Mouse (Mus musculus) layer of hippocampus, adult 9-11 months (tissue): ENCODE results near the gene Tmem109.

Experiments used
- DNase-seq: peaks from one replicate; pipeline ENCODE4 v3.0.0; 2022

Tmem109 gene

DNA sequence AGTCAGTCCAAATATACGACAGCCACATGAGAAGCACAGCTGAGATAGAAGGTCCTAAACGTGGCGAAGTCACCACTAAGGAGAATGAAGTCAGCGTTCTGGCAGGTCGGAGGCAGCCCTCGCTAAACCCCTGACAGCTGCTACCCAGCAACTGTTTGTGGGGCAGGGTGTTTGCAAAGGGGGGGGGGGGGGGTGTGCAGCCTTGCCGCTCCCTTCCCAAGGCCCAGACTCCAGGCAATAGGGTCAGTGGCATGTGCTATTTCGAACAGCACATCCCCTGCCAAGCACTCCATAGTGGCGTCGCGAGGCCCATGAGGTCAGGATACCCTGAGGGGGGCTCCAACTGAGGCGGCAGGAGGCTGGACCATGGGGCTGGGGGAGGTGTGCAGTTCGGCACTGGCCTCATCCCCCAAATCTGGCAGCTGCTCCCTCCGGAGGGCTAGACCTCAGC lies 801 bp downstream of the Tmem109 start:
- DNase-seq: no peak

DNA sequence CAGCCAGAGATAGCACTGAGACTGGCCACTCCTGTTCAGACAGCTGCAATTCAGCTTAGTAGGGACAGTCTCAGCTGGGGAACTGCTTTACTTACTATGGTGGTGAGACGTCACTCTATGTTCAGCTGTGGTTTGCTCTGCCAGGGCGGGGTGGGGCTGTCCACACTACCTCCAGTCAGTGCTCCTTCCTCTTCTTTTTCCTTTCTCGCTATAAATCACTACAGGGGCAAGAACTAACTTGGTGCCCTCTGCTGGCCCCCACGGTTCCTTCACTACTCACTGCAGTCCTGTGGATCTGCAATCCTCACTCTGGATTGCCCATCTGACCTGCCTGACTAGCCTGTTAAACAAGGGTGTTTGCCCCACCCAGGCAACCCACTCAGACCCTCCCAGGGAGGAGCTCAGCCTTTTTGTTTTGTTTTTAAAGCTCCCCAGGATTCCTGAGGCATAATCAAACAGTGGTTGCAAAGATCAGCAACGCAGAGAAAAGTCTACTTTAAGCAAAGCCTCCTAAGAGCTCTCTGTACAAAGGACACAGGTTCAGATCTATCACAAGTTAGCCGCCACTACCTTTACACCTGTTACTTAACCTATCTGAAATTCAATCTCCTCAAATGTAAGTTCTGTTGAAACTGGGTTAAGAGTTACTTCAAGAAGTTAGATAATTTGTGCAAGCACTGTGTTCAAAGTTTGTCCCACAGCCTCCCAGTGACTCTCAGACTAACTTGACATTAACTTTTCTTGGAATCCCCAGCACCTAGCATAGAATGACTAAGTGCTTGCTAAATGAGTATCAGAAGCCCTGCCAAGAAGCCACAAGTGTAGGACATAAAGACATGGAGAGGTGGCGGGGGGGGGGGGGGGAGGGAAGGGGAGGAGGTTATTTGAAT lies 1.5 kb downstream of the Tmem109 start:
- DNase-seq: peak; percentile 65

DNA sequence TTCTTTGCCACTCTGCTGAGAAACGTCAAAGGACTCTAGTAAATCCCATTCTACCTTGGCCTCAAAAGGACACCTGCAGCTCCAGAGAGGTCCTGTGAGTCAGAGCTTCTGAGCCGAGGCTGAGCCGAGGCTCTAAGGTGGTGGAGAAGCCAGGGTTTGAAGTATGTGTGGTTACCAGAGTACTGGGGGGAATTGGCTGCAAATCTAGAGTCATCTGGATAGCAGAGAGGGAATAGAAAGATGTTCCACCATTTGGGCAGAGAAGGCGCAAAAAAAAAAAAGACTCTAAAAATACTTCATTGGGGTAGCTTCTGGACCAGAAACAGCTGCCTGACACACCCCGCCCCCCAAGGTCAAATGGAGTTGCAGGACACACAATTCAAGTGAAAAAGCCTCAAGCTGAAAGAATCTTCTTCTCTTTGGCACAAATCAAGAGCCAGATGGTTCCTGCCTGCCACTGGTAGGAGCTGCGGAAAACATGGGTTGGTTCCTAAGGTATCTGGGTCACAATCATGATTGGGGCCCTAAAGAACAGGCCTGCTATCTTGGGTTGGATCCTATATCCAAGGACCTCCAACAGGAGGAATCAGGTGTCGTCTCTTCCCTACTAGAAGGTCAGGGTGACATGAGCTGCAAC lies 3.5 kb downstream of the Tmem109 start:
- DNase-seq: peak; percentile 45

DNA sequence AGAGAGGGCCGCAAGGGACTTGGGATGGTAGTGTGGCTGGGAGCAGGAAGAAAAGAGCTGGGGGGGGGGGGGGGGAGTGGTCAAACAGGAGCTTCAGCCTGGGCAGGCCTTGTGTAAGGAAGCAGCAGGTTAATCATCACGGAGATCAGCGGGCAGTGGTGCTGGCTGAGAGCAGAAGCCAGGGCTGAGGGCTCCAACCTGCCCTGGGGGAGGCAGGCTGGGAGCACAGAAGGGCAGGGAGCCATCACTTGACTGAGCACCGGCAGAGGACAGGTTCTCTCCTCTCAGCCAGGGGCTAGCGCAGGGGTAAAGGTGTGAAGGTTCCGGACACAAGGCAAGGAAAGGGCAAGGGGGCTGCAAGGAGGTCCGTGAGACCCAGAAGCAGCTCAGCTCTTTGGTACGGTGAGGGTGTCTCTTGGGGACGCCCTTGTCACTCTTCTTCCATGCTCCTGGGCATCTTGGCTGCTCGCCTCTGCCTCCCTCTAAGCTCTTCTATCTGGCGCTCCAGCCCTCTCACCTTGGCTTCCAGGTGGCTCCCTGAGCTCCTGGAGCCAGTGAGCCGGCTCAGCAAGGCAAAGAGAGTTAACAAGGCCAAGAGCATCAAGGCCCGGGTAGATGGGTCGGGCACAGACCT lies 10.4 kb downstream of the Tmem109 start:
- DNase-seq: no peak

DNA sequence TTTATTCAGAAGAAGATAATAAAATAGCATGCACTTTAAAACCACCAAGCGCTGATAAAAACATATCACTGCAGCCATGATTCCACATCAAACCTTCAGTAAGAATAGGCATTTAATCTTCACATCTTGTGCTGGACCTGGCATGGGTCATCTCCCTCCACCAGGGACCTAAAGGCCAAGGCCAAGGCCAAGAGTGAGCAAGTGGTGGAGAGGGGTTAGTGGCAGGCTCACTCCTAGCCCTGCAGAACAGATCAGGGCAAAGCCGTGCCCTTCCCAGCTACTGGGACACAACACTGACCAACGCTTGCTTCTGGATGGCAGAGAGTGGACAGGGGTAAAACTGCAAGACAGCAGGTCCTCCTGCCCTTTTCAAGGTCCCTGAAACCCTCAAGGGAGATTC lies 11.1 kb downstream of the Tmem109 start:
- no peak for DNase-seq

DNA sequence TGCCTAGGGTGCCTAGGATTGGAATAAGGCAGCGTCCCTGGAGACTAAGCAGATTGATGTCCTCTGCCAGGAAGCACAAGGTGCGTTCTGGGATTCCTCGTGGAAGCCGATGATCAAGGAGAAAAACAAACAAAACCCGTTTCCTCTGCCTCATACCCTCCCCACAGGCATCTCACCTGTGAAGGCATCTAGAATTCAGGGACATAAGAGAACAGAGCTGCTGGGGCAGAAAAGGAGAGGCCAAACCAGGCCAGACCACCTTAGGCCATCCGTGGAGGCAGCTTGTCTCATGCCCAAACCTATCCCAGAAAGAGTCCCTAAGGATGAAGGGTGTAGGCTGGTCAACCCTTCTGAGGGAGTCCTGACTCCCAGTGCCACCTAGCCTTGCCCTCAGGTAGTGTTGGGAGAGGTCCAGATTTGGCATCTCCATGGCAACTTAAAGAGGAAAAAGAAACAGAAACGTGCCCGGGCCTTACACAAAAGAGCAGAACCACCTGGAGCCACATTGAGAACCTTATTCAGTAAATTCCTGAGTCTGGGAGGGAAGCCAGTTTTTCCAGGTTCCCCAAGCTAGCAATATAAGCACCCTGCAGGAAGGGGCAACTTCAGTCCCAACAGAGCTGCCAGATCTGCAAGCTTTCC lies 11.8 kb downstream of the Tmem109 start, which contains the start of gene Tmem132a:
Tmem132a (minus strand) TSS at position 55 of the 642 bp plus-strand sequence.
- no peak for DNase-seq

DNA sequence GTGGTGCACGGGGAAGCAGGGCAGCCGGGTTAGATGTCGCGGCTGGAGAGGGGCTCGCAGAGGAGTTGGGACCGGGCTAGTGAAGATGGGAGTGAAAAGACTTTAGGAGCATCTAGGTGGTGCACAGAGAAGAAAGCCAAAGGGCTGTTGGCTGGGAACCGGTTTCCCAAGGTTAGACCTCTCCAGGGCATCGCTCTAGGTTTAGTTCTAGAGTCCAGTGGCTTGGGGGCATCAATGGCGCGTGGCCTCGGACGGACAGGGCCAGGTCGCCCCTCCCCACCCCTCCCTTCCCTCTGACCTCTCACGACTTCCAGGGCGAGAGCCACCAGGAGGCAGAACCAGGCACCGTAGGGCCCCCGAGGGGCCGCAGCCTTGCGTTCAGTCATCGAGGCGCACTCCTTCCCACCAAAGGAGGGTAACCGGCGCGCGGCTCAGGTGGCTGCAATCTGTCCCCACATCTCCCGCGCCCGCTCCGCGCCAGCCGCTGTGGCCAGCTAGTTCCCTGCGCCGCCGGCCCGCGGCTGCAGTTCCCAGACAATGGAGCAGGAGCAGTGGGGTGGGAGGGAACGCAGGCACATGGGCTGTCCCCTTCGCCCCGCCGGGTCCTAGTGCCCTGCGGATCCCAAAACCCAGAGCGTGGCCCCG lies 12.4 kb downstream of the Tmem109 start:
- DNase-seq: peak; percentile 86

DNA sequence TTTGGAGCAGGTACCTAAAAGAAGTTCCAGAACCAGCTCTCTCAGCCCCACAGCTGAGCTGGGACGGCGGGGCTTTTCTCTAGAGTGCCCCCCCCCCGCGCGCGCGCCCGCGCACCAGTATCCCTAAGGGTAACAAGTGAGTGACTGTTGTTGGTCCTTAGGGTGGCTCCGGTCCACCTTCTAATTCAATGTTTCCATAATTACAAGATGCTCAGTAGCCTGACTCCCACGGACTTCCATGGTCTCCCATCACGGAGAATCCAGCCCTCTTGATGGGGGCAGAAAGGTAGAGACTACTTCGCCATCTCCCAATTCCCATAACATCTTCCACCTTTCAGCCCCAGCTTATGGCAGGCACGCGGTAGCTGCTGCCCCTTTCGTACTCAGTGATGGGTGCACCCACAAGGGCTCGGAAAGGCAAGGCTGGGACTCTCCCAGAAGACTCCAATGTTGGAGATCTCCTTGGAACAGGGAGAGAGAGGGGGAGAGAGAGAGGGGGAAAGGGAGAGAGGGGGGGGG lies 13.1 kb downstream of the Tmem109 start:
- DNase-seq: no peak

DNA sequence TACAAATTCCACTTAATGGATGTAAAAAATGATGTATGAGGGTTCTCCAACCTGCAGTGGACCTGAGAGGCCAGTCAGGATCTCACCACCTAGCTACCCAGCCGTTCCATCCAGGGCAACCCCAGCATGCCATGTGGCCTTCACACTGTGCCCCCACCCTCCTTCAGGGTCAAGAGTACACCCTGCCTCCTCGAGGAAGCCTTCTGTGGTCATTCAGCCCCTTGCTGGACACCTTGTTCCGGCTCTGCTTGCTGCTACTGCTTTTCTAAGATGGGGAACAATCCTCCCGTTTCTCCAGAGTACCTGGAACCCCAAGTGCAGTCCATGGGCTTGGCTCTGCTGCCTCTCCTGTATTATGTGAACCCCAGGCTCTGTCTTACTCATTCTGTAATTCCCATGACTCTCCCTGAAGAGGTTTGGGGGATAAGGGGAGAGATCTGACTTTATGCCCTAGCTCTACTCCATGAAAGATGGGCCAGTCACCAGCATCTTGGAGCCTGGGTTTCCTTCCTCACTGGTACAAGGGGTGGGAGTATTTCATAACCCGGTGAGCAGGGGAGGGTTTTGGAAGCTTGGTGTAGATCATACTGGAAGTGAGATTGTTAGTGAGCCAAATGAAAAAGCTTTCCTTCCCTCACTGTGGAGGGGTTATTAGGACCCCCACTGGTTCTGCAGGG lies 13.7 kb downstream of the Tmem109 start:
- DNase-seq: no peak

DNA sequence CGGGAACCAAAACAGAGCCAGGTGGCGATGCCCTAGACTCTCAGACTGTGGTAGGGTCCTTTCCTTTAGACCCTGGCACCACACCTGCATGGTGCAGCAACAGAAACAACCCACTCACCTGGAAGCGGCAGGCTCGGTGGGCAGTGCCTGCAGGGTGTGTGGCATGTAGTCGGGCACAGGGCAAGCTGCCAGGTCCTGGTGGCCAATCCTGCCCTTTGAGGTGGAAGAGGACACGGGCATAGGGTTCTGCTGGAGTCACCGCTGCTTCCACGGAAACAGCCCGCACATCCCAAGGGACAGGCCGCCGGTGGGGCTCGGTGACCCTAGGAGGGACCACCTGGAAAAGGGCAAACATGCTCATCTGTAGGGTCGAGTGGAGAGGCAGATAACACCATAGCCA lies 15.4 kb downstream of the Tmem109 start:
- no peak for DNase-seq

DNA sequence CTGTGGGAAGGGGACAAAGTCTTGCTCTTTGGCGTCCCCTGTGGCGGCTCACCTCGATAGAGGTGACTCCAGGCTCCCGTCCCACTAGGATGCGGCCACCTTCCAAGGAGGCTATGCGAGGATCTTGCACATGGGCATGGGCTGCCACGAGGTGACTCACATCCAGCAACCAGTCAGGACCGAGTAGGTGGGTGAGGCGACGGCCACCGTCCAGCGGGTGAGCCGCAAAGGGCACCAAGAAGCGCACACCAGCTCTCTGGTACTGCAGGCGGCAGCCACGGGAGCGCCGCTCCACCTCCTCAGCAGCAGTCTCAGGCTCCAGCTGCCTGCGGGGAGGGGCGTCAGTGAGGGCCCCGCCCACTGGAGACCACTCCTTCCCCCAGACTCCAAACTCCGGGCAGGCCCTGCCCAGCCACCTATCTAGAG lies 21.7 kb downstream of the Tmem109 start:
- no peak for DNase-seq

DNA sequence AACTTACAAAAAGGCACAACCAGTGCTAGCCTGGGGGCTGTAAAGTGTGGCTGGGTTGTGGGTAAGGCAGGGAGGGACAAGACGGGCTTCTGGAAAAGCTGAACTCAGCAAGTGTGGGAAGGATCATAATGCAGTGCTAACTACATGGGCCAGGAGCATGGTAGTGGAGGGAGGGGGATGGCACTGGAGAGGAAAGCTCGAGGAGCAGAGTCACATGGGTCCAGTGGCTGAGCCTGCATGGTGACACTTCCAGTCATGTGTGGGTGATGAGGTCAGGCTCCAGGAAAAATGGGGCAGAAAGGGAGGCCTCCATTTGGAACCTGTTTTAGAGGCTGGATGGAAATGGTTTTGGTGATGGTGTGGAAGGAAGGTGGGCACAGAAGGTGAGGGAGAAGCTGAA lies 25.3 kb downstream of the Tmem109 start:
- DNase-seq: no peak

DNA sequence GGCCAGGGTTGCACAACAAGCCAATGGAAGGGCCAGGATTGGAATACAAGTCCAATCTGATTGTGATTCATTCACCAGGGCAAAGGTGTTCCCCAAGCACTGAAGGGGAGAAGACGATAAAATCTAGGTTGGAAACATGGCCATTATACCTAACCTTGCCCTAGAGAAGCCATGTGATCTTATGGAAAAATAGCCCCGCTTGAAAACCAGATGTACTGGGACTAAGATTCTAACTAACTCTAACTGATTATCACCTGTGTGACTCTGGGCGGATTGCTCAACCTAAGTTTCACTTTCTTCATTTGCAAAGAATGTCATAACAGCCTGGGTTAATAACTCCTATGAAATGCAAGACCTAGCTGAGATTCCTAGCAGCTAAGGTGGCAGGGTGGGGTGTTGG lies 26.4 kb downstream of the Tmem109 start:
- DNase-seq: no peak

DNA sequence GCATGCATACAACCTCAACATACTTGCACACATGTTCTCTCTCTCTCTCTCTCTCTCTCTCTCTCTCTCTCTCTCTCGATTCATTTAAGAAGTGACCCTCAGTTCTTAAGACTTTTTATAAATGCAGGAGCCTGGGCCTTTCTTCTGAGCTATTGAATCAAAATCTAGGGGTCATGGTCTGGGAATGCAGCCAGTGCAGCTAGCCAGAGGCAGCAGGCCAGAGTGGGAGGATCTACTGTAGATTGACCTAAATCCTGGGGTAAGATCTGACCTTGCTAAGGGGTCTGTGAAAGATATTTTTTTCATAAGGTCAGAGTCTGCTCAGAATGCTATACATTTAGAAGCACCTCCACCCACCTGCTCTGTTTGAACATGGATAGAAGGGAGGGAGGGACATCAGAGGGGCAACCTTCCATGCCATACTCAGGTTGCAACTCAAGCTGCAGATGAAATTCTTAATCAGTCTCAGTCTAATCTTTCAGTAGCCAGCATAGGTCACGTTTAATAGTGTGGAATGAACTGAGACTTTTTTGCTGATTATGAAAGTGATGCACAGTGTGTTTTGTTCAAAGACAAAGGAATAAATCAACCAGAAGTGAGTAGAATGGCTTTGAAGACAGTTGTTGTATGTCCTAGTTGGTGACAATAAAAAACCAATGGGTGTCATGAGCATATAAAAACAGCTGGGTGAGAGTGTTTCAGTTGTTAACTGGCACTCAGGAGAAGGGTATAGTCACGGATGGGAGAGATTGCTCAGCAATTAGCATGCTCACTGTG lies 34.3 kb downstream of the Tmem109 start:
- no peak for DNase-seq

DNA sequence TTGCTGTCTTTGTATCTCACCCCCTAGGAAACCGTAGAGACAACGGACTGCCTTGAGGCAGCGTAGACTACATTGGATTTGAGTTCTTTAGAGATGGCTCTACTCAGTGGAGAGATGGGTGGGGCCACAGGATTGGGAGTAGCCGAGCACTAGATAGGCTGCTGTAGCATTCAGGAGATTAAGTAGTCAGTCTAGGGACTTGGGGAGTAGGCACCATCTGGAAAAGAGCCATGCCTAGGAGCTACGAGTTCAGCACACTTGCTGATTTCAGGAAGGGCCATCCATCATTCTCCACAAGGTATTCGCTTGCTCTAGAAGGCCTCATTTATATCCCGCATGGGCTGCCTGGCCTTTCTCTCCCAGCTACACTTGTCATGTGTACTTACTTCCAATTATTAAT lies 35.7 kb downstream of the Tmem109 start:
- DNase-seq: no peak

DNA sequence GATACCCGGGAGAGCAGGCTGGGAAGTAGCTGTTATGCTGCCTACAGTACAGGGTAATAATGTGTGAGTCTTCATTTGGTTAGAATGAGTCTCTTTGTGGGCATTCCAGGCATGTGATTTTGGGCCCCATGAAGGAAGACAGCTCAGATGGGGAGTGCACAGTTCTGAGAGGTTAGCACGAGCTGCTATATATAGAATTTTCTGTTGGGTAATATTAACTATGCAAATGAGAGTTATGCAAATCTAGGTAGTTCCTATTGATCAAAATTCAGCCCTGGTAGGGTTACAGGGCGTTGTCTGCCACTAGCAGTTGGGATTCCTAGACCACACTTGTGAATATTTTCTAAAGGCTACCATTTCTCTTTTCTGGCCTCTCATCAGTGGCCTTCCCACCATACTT lies 36.3 kb downstream of the Tmem109 start:
- DNase-seq: no peak

DNA sequence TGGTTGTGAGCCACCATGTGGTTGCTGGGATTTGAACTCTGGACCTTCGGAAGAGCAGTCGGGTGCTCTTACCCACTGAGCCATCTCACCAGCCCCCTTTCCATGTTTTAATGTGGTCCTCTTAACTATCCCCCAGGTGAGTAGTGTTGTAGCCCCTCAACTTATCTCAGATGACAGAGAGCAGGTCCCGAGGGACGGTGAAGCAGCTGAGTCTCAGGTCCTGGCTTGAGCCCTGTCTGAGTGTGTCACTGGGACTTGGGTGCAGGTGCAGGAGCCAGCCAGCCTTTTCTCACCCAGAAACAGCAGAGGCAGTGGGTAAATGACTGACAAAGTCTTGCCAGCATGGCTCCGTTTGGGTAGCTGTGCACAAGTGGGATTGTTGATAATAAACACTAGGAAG lies 37.6 kb downstream of the Tmem109 start:
- no peak for DNase-seq

DNA sequence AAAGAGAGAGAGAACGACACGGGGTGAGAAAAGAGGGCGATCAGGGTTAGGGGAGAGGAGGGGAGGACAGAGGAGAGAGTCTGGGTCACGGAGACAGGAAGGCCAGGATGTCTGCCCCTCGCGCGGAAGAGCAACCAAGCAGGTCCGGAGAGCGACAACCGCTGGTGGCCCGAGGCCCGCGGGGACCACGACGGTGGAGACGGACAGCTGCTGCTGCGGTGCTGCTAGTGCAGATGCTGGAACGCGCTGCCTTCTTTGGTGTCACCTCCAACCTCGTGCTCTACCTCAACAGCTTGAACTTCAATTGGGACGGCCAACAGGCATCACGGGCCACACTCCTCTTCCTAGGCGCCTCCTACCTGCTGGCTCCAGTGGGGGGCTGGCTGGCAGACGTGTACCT lies 38.9 kb downstream of the Tmem109 start:
- DNase-seq: no peak

DNA sequence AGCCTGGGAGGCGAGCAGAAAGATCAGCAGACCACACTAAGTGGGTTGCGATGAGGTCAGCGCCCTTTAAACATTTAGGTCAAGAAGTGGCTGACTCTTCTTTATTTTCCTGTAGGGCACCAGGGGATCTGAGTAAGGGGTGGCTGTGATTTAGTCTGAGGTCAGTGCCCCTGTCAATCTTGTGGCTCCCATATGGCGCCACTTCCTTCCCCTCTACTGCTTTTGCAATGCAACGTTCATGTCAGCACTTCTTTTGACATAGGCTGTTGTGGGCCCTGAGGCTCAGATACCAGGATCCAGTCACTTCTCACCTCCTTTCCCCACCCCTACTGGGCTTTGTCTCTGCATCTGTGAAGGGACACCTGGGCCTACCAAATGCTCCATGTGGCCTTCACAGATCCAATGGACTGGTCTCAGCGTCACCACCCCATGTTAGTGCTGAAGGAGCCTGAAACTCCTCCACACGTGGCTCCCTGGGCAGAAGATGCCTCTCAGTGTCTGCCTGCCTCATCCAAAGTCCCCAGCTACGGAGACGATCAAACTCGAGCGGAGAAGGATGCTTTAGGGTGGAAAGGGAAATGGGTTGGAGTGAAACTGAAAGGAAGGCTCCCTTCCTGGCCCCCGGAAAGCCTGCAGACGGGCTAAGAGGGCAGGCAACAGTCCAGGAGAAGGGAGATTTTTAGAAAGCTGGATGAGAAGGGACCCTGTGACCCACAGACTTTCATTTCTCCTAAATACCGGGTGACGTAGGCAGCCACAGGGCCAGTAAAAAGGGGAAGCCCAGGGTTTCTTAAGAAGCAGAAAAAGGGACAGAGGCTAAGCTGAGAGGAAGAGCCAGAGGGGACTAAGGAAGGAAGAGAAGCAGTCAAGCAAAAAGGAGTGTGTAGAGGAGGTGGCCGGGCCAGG lies 39.8 kb downstream of the Tmem109 start:
- DNase-seq: peak; percentile 83
